Mouse (Mus musculus): ENCODE data around the gene Ttc17. TPM values are rescaled to one million over a fixed set of nuclear protein-coding genes. Genes with fewer than 3 reads are reported as not detected.
"Not testable (repeated sequence)": the region's sequence is repeated elsewhere in the genome, so short reads cannot be mapped to it uniquely, and the experiment has no call there.

Gene Ttc17
- polyA plus RNA-seq, 1 experiment: 18.4 TPM

GRCm38 (mm10) chr2:94389000-94389399, 17.5 kb downstream of the Ttc17 start:
- Histone ChIP-seq H3K4me1 (ENCODE audit: control insufficient read depth, insufficient read depth, low read length) (no peaks in the 10 kb centered on the region), H3K36me3 (ENCODE audit: control insufficient read depth, insufficient read depth, low read length, poor library complexity, severe bottlenecking) (no peaks in the 10 kb centered on the region; the same call in none of the 2 replicates), H3K4me3 (ENCODE audit: low read depth, low read length) (no peak overlapping the region), H3K27me3 (ENCODE audit: control insufficient read depth, insufficient read depth, low read length, poor library complexity, severe bottlenecking) (no peaks in the 10 kb centered on the region), H3K27ac (ENCODE audit: insufficient read depth, low read length) (no peak overlapping the region), H3K9me3 (replicated peaks; ENCODE audit: control insufficient read depth, insufficient read depth, low read length, poor library complexity, severe bottlenecking) (no peaks in the 10 kb centered on the region), H3K9ac (ENCODE audit: low read depth, poor library complexity, severe bottlenecking) (no peak overlapping the region)
- TF ChIP-seq POLR2A (IDR thresholded peaks at IDR 0.05; ENCODE audit: insufficient read depth, low read length) (no peak), EP300 (IDR thresholded peaks at IDR 0.05; ENCODE audit: insufficient read depth, low read depth, low read length) (no peak), CTCF (IDR thresholded peaks at IDR 0.05; ENCODE audit: low read depth, low read length) (no peak)

- Histone ChIP-seq H3K4me1 (ENCODE audit: control insufficient read depth, insufficient read depth, low read length) (no peaks in the 10 kb centered on the region), H3K4me3 (ENCODE audit: low read depth, low read length) (no peak overlapping the region), H3K27ac (ENCODE audit: insufficient read depth, low read length) (no peak overlapping the region), H3K9ac (ENCODE audit: low read depth, poor library complexity, severe bottlenecking) (no peak overlapping the region), H3K9me3 (replicated peaks; ENCODE audit: control insufficient read depth, insufficient read depth, low read length, poor library complexity, severe bottlenecking) (no peaks in the 10 kb centered on the region), H3K27me3 (ENCODE audit: control insufficient read depth, insufficient read depth, low read length, poor library complexity, severe bottlenecking) (no peaks in the 10 kb centered on the region), H3K36me3 (ENCODE audit: control insufficient read depth, insufficient read depth, low read length, poor library complexity, severe bottlenecking) (no peaks in the 10 kb centered on the region; the same call in none of the 2 replicates)
- no peak for TF ChIP-seq CTCF (IDR thresholded peaks at IDR 0.05; ENCODE audit: low read depth, low read length)
- no peak for TF ChIP-seq POLR2A (IDR thresholded peaks at IDR 0.05; ENCODE audit: insufficient read depth, low read length)
- TF ChIP-seq EP300 (IDR thresholded peaks at IDR 0.05; ENCODE audit: insufficient read depth, low read depth, low read length): no peak
Observed at GRCm38 (mm10) chr2:94387846-94388245, 18.6 kb downstream of the Ttc17 start.

GRCm38 (mm10) chr2:94384483-94384882, 22.0 kb downstream of the Ttc17 start:
- H3K36me3 ChIP-seq (ENCODE audit: control insufficient read depth, insufficient read depth, low read length, poor library complexity, severe bottlenecking); H3K27ac ChIP-seq (ENCODE audit: insufficient read depth, low read length); H3K4me3 ChIP-seq (ENCODE audit: low read depth, low read length); H3K9ac ChIP-seq (ENCODE audit: low read depth, poor library complexity, severe bottlenecking); H3K27me3 ChIP-seq (ENCODE audit: control insufficient read depth, insufficient read depth, low read length, poor library complexity, severe bottlenecking); H3K4me1 ChIP-seq (ENCODE audit: control insufficient read depth, insufficient read depth, low read length); H3K9me3 ChIP-seq (replicated peaks; ENCODE audit: control insufficient read depth, insufficient read depth, low read length, poor library complexity, severe bottlenecking): not testable (repeated sequence)

GRCm38 (mm10) chr2:94381057-94381647, 25.3 kb downstream of the Ttc17 start:
- Histone ChIP-seq H3K4me1 (ENCODE audit: control insufficient read depth, insufficient read depth, low read length) (no peaks in the 10 kb centered on the region), H3K9ac (ENCODE audit: low read depth, poor library complexity, severe bottlenecking) (no peak overlapping the region), H3K27ac (ENCODE audit: insufficient read depth, low read length) (no peak overlapping the region), H3K4me3 (ENCODE audit: low read depth, low read length) (no peak overlapping the region), H3K9me3 (replicated peaks; ENCODE audit: control insufficient read depth, insufficient read depth, low read length, poor library complexity, severe bottlenecking) (no peaks in the 10 kb centered on the region), H3K27me3 (ENCODE audit: control insufficient read depth, insufficient read depth, low read length, poor library complexity, severe bottlenecking) (no peaks in the 10 kb centered on the region), H3K36me3 (ENCODE audit: control insufficient read depth, insufficient read depth, low read length, poor library complexity, severe bottlenecking) (no peaks in the 10 kb centered on the region; the same call in none of the 2 replicates)
- TF ChIP-seq POLR2A (IDR thresholded peaks at IDR 0.05; ENCODE audit: insufficient read depth, low read length) (no peak), CTCF (IDR thresholded peaks at IDR 0.05; ENCODE audit: low read depth, low read length) (no peak), EP300 (IDR thresholded peaks at IDR 0.05; ENCODE audit: insufficient read depth, low read depth, low read length) (no peak)

GRCm38 (mm10) chr2:94378678-94379077, 27.8 kb downstream of the Ttc17 start:
- Histone ChIP-seq H3K27ac (ENCODE audit: insufficient read depth, low read length) (no peak overlapping the region), H3K4me1 (ENCODE audit: control insufficient read depth, insufficient read depth, low read length) (no peaks in the 10 kb centered on the region), H3K27me3 (ENCODE audit: control insufficient read depth, insufficient read depth, low read length, poor library complexity, severe bottlenecking) (no peaks in the 10 kb centered on the region), H3K4me3 (ENCODE audit: low read depth, low read length) (no peak overlapping the region), H3K36me3 (ENCODE audit: control insufficient read depth, insufficient read depth, low read length, poor library complexity, severe bottlenecking) (peaks cover 11% of the 10 kb centered on the region; the same call in 1 of the 2 replicates), H3K9ac (ENCODE audit: low read depth, poor library complexity, severe bottlenecking) (no peak overlapping the region), H3K9me3 (replicated peaks; ENCODE audit: control insufficient read depth, insufficient read depth, low read length, poor library complexity, severe bottlenecking) (no peaks in the 10 kb centered on the region)
- TF ChIP-seq POLR2A (IDR thresholded peaks at IDR 0.05; ENCODE audit: insufficient read depth, low read length) (no peak), CTCF (IDR thresholded peaks at IDR 0.05; ENCODE audit: low read depth, low read length) (peak; percentile 18)

- H3K27me3 ChIP-seq (ENCODE audit: control insufficient read depth, insufficient read depth, low read length, poor library complexity, severe bottlenecking): no peaks in the 10 kb centered on the region
- no peak overlapping the region for H3K9ac ChIP-seq (ENCODE audit: low read depth, poor library complexity, severe bottlenecking)
- no peaks in the 10 kb centered on the region for H3K4me1 ChIP-seq (ENCODE audit: control insufficient read depth, insufficient read depth, low read length)
- TF ChIP-seq EP300 (IDR thresholded peaks at IDR 0.05; ENCODE audit: insufficient read depth, low read depth, low read length) (no peak), CTCF (IDR thresholded peaks at IDR 0.05; ENCODE audit: low read depth, low read length) (peak; percentile 41)
- no peak overlapping the region for H3K4me3 ChIP-seq (ENCODE audit: low read depth, low read length)
- no peak overlapping the region for H3K27ac ChIP-seq (ENCODE audit: insufficient read depth, low read length)
- H3K9me3 ChIP-seq (replicated peaks; ENCODE audit: control insufficient read depth, insufficient read depth, low read length, poor library complexity, severe bottlenecking): no peaks in the 10 kb centered on the region
- peaks cover 14% of the 10 kb centered on the region for H3K36me3 ChIP-seq (ENCODE audit: control insufficient read depth, insufficient read depth, low read length, poor library complexity, severe bottlenecking)
Observed at GRCm38 (mm10) chr2:94371093-94371492, 35.4 kb downstream of the Ttc17 start.
